Mouse (Mus musculus): ENCODE measurements around the gene Parvb. TPM values are rescaled to one million over a fixed set of nuclear protein-coding genes. Genes with fewer than 3 reads are reported as not detected.

Parvb gene
- polyA plus RNA-seq, 1 experiment from 2014 or later, result 5.3 TPM

DNA sequence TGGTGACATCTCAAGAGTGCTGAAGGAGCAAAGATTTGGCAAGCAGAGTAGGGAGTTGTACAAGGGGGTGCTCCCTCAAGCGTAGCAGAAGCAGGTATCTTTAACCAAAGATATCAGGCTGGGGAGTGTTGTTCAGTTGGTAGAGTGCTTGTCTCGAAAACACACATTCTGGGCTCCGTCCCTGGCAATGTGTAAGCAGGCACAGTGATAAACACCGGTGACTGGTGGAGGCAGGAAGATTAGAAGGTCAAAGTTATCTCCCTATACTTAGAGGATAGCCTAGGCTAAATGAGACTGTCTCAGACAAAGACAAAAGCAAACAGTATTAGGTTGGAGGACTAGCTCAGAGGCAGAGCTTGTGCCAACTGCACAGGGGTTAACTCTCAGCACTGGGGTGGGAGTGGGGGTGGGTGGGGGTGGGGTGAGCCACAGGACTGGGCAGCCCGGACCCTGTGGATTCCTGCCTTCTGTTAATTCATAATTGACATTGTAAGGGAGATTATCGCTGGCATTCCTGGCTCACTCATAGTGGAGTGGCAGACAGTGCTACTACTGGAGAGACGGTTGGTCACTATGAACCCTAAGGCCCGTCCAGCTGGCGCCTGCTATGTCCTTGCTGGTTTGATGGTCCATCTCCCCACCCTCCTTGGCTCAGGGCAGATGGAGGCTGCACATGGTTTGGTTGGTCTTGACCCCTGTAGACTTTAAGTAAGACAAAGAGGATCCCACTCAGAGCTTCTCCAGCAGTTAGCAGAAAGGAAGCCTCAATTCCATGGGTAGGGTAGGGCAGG lies 79.6 kb downstream of the Parvb start:
- Histone ChIP-seq H3K4me2 (peak overlapping the region; percentile 35), H3K36me3 (replicated peaks) (0 out of 2 replicates have a peak, but pooled peaks cover 5% of the 10 kb centered on the region), H3K27ac (replicated peaks) (peak overlapping the region; percentile 65; the same call in 1 of the 2 replicates), H3K4me1 (replicated peaks) (peaks cover 53% of the 10 kb centered on the region), H3K27me3 (no peaks in the 10 kb centered on the region), H3K4me3 (replicated peaks) (no peak overlapping the region), H3K9me3 (replicated peaks) (no peaks in the 10 kb centered on the region), H3K9ac (no peak overlapping the region)
- peak; percentile 87 for ATAC-seq (ENCODE audit: insufficient read depth)
- WGBS (ENCODE audit: insufficient replicate concordance), result 35% methylated on average over 9 of the region's 9 CpGs

DNA sequence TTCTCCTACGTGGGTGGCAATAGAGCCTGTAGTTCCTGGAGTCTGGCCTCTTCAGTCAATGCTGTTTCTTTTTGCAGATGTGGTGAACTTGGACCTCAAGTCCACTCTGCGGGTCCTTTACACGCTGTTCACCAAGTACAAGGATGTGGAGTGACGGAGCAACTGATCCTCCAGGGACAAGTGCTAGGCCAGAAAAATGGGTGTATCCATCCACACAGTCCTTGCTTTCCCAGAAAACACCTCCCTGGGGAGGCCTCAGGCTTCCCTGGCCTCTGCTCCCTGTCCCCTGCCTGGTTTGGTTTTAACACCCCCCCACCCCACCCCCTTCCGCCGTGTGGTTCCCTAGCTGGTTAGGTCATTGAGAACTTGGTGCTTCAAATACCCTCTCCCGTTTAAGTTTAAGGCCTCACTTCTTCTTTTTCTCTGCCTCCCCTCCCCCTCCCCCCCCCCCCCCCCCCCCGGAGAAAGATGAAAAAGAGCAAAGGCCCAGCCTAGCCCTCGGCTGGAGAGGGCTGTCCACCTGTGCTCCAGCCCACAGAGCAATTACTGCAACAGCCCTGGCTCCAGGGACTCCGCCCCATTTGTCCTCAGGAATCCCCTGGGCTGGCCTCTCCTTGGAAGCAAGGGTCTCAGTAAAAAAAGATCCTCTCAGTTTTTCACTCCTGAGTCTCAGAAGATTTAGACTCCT lies 81.2 kb downstream of the Parvb start:
- Histone ChIP-seq H3K4me3 (replicated peaks) (no peak overlapping the region), H3K27me3 (no peaks in the 10 kb centered on the region), H3K27ac (replicated peaks) (peak overlapping the region; percentile 81), H3K9me3 (replicated peaks) (no peaks in the 10 kb centered on the region), H3K36me3 (replicated peaks) (no peaks in the 10 kb centered on the region), H3K4me2 (peak overlapping the region; percentile 8; the same call in 1 of the 2 replicates), H3K4me1 (replicated peaks) (peaks cover 55% of the 10 kb centered on the region), H3K9ac (no peak overlapping the region)
- ATAC-seq (ENCODE audit: insufficient read depth), result no peak
- WGBS (ENCODE audit: insufficient replicate concordance), result 34% methylated on average over 10 of the region's 10 CpGs

DNA sequence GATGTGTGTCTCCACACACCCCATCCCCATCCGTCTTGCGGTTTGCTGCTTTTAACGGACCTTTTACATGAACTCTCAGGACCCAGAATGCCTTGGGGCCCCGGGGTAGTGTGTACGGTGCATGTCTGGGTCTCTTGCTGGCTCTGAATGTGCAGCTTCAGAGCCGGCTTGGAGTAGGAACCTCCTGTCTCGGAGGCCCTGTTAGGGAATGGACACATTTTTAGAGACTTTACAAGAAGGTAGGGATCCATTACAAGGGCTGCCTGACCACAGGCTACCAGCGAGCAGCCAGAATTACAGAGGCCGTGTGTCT lies 81.7 kb downstream of the Parvb start:
- Histone ChIP-seq H3K4me2 (peak overlapping the region; percentile 8; the same call in 1 of the 2 replicates), H3K27me3 (no peaks in the 10 kb centered on the region), H3K27ac (replicated peaks) (peak overlapping the region; percentile 81), H3K36me3 (replicated peaks) (no peaks in the 10 kb centered on the region), H3K4me3 (replicated peaks) (no peak overlapping the region), H3K4me1 (replicated peaks) (peaks cover 55% of the 10 kb centered on the region), H3K9me3 (replicated peaks) (no peaks in the 10 kb centered on the region), H3K9ac (no peak overlapping the region)
- no peak for ATAC-seq (ENCODE audit: insufficient read depth)
- WGBS (ENCODE audit: insufficient replicate concordance), result 16% methylated on average over 9 of the region's 9 CpGs

DNA sequence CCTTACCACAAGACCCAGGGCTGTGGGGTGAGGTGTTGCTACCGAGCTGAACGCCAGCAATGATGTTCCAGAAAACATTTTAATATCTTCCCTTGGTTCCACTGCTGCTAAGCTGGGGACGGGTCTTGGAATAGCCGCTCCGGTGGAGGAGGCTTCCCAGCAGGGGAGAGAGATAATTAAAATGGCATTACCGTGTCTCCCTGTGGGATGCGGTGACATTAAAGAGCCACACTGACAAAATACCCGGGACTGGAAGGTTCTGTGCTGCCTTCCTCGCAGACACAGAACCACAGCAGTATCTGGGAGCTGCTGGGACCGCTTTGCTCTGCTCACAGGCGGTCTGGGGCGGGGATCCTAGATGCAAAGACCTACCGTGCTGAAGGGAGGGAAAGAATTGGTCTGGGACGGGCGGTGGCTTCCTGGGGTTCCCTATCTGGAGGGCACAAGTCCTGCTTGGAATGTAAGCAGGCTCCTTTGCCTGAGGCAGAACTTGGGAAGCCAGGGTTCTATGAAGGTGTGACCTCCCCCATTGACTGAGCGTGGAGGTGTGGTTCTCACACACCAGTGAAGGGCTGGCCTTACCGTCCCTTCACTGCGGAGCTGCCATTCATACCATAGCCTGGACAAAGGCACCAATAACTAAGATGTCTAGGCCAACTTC lies 82.7 kb downstream of the Parvb start:
- H3K36me3 ChIP-seq (replicated peaks), result no peaks in the 10 kb centered on the region
- no peaks in the 10 kb centered on the region for H3K27me3 ChIP-seq
- peaks cover 52% of the 10 kb centered on the region for H3K4me1 ChIP-seq (replicated peaks)
- H3K9me3 ChIP-seq (replicated peaks), result no peaks in the 10 kb centered on the region
- peak overlapping the region; percentile 81 for H3K27ac ChIP-seq (replicated peaks)
- no peak for ATAC-seq (ENCODE audit: insufficient read depth)
- no peak overlapping the region for H3K4me3 ChIP-seq (replicated peaks)
- H3K4me2 ChIP-seq, result no peak overlapping the region
- WGBS (ENCODE audit: insufficient replicate concordance), result 48% methylated on average over 18 of the region's 18 CpGs
- no peak overlapping the region for H3K9ac ChIP-seq

DNA sequence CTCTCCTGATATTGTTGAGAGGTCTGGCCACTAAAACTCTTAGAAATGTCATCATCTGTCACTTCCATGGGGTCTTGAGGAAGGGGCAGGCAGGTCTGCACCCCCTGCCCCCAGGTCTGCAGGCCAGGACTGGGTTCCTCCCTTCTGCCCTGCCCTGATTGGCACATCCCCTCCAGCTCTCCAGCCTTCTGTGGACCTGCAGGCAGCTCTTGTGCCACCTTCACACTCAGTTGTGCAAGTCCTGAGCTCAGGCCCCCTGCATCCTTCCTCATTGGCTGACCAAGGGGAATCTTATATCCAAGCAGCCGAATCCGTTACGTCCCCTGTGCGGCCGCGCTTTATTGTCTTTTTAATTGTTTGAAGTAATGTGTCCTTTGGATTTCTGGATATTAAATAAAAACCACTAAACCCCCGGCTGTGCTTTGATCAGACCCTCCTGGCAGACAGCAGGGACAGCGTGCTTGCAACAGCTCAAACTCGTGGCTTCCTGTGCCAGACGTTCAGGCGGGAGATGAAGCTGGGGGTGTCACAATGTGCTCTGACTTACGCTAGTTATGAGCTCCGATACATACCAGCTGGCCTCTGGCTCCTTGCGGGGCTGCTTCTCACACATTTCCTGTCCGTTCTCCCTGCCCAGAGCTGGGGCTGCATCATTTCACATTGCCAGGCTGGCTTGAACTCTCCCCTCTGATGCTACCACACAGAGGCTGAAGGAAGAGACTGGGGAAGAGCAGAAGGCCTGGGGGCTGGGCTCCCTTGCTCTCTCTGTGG lies 83.6 kb downstream of the Parvb start:
- 52% methylated on average over 15 of the region's 15 CpGs for WGBS (ENCODE audit: insufficient replicate concordance)
- no peaks in the 10 kb centered on the region for H3K9me3 ChIP-seq (replicated peaks)
- H3K4me3 ChIP-seq (replicated peaks), result no peak overlapping the region
- peak overlapping the region; percentile 81 for H3K27ac ChIP-seq (replicated peaks)
- no peak overlapping the region for H3K9ac ChIP-seq
- H3K4me1 ChIP-seq (replicated peaks), result peaks cover 47% of the 10 kb centered on the region
- H3K4me2 ChIP-seq, result no peak overlapping the region
- H3K36me3 ChIP-seq (replicated peaks), result no peaks in the 10 kb centered on the region
- no peak for ATAC-seq (ENCODE audit: insufficient read depth)
- no peaks in the 10 kb centered on the region for H3K27me3 ChIP-seq

DNA sequence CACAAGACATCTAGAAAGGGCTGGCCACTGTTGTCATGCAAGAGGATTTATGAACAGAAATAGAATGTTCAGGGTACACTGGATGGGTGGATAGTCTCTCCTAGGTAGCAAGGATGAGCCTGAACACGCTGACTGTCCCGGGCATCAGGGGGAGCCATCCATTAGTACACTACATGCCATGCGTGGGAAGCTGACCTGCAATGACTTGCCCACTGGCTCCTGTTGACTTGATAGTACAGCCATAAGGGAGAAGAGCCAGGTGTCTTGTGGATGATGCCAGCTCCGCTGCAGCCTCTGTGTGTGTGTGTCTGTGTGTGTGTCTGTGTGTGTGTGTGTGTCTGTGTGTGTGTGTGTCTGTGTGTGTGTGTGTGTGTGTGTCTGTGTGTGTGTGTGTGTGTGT lies 87.5 kb downstream of the Parvb start:
- Histone ChIP-seq H3K9me3 (replicated peaks) (no peaks in the 10 kb centered on the region), H3K36me3 (replicated peaks) (no peaks in the 10 kb centered on the region), H3K4me1 (replicated peaks) (peaks cover 9% of the 10 kb centered on the region; the same call in 1 of the 2 replicates), H3K4me2 (no peak overlapping the region), H3K27me3 (no peaks in the 10 kb centered on the region), H3K4me3 (replicated peaks) (no peak overlapping the region), H3K9ac (no peak overlapping the region), H3K27ac (replicated peaks) (no peak overlapping the region)
- 69% methylated on average over 4 of the region's 4 CpGs for WGBS (ENCODE audit: insufficient replicate concordance)
- no peak for ATAC-seq (ENCODE audit: insufficient read depth)

DNA sequence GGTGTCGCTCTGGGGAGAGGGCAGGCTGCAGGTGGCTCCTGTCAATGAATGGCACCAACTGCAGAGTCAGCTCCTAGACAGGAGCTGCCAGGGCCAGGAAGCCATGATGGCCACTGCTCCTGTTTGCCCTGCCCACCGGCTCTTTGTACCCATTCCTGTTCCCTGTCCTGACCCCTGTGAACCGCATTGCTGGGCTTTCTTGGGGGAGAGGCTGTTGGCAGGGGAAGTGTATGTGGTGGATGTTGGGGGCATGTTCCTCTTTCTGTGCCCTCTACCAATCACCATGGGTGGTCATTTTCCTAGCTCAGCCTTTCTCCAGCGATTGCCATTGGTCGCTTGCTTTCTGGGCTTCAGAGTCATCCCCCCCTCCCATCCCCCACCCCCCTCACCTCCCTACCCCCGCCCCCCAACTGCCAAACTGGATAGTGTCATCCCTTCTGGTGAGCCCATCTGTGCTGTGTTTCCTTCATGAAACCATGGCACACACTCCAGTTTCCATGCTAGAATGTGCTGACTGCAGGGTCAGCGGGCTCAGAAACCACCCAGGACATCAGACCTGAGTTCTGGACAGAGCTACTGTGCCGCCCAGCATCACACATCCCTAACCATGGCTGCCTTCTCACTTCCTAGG lies 89.8 kb downstream of the Parvb start:
- 47% methylated on average over 8 of the region's 8 CpGs for WGBS (ENCODE audit: insufficient replicate concordance)
- Histone ChIP-seq H3K4me1 (replicated peaks) (peaks cover 13% of the 10 kb centered on the region; the same call in 1 of the 2 replicates), H3K4me2 (no peak overlapping the region), H3K9me3 (replicated peaks) (no peaks in the 10 kb centered on the region), H3K36me3 (replicated peaks) (no peaks in the 10 kb centered on the region), H3K27ac (replicated peaks) (0 out of 2 replicates have a peak overlapping the region, but pooled peaks have one; percentile 24), H3K4me3 (replicated peaks) (no peak overlapping the region), H3K9ac (no peak overlapping the region), H3K27me3 (no peaks in the 10 kb centered on the region)
- no peak for ATAC-seq (ENCODE audit: insufficient read depth)

DNA sequence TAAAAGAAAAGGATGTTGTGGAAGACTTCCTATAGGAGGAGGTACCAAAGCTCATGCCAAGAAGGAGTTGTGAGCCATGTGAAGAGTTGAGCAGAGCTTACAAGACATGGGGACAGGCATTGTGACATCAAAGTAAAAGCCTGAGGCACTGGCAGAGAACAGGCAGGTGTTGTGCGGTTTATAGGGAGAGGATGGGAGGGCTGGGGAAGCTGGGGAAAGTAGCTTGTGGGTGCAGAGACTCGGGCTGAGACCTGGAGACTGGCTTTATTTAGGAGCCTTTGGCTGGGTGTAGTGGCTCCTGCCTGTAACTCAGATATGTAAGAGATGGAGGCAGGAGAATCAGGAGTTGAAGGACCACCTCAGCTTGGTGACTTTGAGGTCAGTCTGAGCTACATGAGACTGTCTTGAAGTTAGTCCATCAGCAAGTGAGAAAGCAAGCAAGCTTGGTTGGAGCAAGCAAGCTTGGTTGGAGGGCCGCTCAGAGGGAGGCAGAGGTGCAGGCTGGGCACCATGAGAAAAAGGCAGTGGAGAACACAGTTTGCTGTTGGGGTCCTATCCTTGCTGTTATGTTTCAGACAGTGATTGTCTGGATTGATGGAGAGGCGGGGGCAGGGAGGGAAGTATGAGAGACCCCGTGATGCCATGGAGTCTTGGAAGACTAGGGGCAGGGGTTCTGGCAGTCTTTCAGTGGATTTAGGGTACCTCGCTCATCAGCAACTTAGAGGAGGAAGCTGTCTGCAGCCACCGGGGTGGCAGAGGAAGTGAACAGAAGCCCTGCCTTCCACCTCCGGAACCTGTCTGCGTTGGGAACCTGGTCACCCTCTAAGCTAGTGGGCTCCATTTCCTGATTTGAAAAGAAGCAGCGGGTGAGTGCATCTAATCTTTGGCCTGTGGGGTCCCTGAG lies 92.4 kb downstream of the Parvb start, which contains the start of gene Parvg:
Gene Parvg (plus strand): TSS at position 61 of the 904 bp plus-strand sequence.
- no peak for ATAC-seq (ENCODE audit: insufficient read depth)
- H3K4me2 ChIP-seq, result peak within 1 kb of the TSS; percentile 53
- H3K36me3 ChIP-seq (replicated peaks), result no peaks in the 10 kb centered on the region
- peak within 1 kb of the TSS; percentile 46 for H3K4me3 ChIP-seq (replicated peaks)
- no peaks in the 10 kb centered on the region for H3K27me3 ChIP-seq
- H3K9ac ChIP-seq, result peak within 1 kb of the TSS; percentile 42
- H3K4me1 ChIP-seq (replicated peaks), result peaks cover 12% of the 10 kb centered on the region; the same call in 1 of the 2 replicates
- WGBS (ENCODE audit: insufficient replicate concordance), result 29% methylated on average over 10 of the region's 10 CpGs
- peak within 1 kb of the TSS; percentile 67 for H3K27ac ChIP-seq (replicated peaks)
- H3K9me3 ChIP-seq (replicated peaks), result no peaks in the 10 kb centered on the region

DNA sequence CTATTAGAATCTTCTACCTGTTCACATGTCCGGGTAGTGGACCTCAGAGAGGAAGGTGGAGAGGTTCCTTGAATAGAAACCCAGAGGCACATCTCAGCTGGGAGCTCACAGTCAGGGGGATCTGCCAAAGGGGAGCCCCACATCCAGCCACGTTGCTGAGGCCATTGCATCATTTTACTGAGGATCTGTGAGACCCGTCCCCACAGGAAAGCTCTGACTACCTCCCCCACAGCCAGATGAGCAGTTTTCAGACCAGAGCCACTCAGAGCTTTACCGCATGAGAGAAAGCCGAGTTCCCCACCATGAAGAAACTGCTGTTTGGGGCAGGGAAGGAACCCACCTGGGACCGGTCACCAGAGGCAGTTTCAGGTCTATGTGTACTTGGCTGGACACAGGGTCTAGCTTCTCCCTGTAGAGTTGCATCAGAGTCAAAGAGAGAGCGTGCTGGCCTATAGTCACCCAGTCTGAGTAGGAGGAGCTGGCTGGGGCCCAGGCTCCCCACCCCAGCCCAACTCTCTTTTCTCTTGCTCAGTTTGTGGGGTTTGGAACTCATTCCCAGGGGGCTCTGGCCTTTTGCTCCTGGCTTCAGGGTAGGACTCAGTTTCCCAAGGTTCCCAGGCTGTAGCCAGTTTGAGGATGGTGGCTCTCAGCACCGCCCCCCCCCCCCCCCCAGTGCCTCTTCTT lies 93.2 kb downstream of the Parvb start:
- Histone ChIP-seq H3K9me3 (replicated peaks) (no peaks in the 10 kb centered on the region), H3K4me2 (peak overlapping the region; percentile 53), H3K27ac (replicated peaks) (peak overlapping the region; percentile 67), H3K4me3 (replicated peaks) (peak overlapping the region; percentile 46), H3K9ac (peak overlapping the region; percentile 42), H3K4me1 (replicated peaks) (peaks cover 12% of the 10 kb centered on the region; the same call in 1 of the 2 replicates), H3K36me3 (replicated peaks) (no peaks in the 10 kb centered on the region), H3K27me3 (no peaks in the 10 kb centered on the region)
- ATAC-seq (ENCODE audit: insufficient read depth), result peak; percentile 64
- 23% methylated on average over 8 of the region's 8 CpGs for WGBS (ENCODE audit: insufficient replicate concordance)

Measured in liver, embryonic 15.5 days (tissue).